Mouse (Mus musculus) forebrain, embryonic 15.5 days (tissue): ENCODE results near the gene C77080. TPM values are rescaled to one million over a fixed set of nuclear protein-coding genes. Genes with fewer than 3 reads are reported as not detected.

ENCODE experiments used
- ATAC-seq: fragments of 200-750 bp; cut with Nextera tagmentation; replicated peaks from 2 replicates; pipeline ENCODE4 v1.8.0; 2017; ENCODE audit warnings: mild to moderate bottlenecking, moderate TSS enrichment, moderate library complexity
- H3K27ac ChIP-seq: fragments of 300-500 bp; sonication (generic); replicated peaks from 2 replicates; pipeline ENCODE4 v1.5.1; 2015; ENCODE audit warnings: mild to moderate bottlenecking, inconsistent platforms
- H3K27me3 ChIP-seq: fragments of 300-500 bp; sonication (generic); 2 replicates; pipeline ENCODE4 v1.6.1; 2015; ENCODE audit warnings: inconsistent platforms
- H3K36me3 ChIP-seq: fragments of 300-500 bp; sonication (generic); 2 replicates; pipeline ENCODE4 v1.6.1; 2015; ENCODE audit warnings: mild to moderate bottlenecking, inconsistent platforms
- H3K4me1 ChIP-seq: fragments of 300-500 bp; sonication (generic); 2 replicates; pipeline ENCODE4 v1.6.1; 2015; ENCODE audit warnings: inconsistent platforms
- H3K4me2 ChIP-seq: fragments of 300-500 bp; sonication (generic); replicated peaks from 2 replicates; pipeline ENCODE4 v1.6.1; 2015; ENCODE audit warnings: mild to moderate bottlenecking, inconsistent platforms
- H3K4me3 ChIP-seq: fragments of 300-500 bp; sonication (generic); 2 replicates; pipeline ENCODE4 v1.5.1; 2015; ENCODE audit warnings: mild to moderate bottlenecking, inconsistent platforms
- H3K9ac ChIP-seq: fragments of 300-500 bp; sonication (generic); replicated peaks from 2 replicates; pipeline ENCODE4 v1.6.1; 2015; ENCODE audit warnings: mild to moderate bottlenecking, inconsistent platforms
- H3K9me3 ChIP-seq: fragments of 300-500 bp; sonication (generic); 2 replicates; pipeline ENCODE4 v1.6.1; 2016; ENCODE audit warnings: inconsistent platforms
- WGBS: fragments of 180-500 bp; shearing (Covaris S2); methylation state at CpG from one replicate; pipeline ENCODE4 v1.1.7; 2015; ENCODE audit warnings: mixed read lengths; 5-methylcytosine and 5-hydroxymethylcytosine counted together
- polyA plus RNA-seq: library from polyadenylated mRNA; unstranded; fragments of >200 nt; fragmentation: Nextera tagmentation; extraction: Ambion mirVana; gene quantifications from 2 replicates; pipeline ENCODE4 v1.2.1, GENCODE M21; 2015

C77080 gene
- polyA plus RNA-seq: 4.1 and 4.5 TPM in 2 replicates

- ATAC-seq: no peak
- Histone ChIP-seq H3K4me1 (peaks cover 10% of the 10 kb centered on the region), H3K9me3 (no peaks in the 10 kb centered on the region), H3K4me3 (no peak within 1 kb of the TSS), H3K36me3 (no peaks in the 10 kb centered on the region), H3K9ac (no peak within 1 kb of the TSS), H3K27ac (no peak within 1 kb of the TSS), H3K4me2 (no peak within 1 kb of the TSS), H3K27me3 (no peaks in the 10 kb centered on the region)
- 4% methylated on average over 2 of the region's 4 CpGs for WGBS
Measured at GRCm38 (mm10) chr4:129261196-129261595, at the start of gene C77080. TSS of gene C77080 (minus strand) at chr4:129261404.

DNA sequence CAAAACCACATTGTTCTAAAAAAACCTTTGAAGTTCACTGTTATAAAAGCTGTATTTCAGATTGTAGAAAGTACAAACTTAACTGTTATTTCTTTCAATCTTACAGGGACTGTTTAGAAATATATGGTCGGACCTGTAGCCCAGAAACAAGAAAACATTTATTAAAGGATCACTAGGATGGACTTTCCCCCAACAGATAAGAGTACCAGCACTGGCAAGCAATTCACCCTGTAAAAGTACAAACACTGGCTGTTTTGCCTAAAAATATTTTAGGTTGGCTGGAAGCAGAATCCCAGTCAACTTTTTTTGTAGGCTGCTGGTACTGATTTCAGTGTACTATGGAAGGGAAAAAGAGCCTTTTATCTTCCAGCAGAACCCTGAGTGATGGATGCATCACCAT lies 46.7 kb upstream of the C77080 start:
- Histone ChIP-seq H3K4me1 (no peaks in the 10 kb centered on the region), H3K27ac (no peak overlapping the region), H3K9me3 (no peaks in the 10 kb centered on the region), H3K36me3 (peaks cover 60% of the 10 kb centered on the region), H3K4me2 (no peak overlapping the region), H3K27me3 (no peaks in the 10 kb centered on the region), H3K9ac (no peak overlapping the region), H3K4me3 (no peak overlapping the region)
- WGBS: 98% methylated on average over 1 of the region's 1 CpGs
- no peak for ATAC-seq

DNA sequence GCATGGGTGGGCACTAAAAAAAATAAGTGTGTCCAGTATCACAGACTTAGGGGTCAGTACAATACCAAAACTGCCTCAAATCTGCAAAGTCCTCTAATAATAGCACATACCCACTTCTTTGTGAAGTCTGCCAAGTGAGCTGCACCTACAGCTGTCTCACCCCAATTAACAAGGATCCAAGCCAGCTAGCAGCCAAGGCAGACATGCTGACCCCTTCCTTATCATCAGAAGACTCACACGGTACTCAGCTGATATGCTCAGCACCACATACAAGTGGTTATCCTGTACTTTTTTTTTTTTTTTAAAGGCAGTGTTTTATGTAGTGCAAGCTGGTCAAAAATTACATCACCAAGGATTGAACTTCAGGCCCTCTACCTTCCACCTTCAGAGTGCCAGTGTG lies 43.1 kb upstream of the C77080 start:
- WGBS: 63% methylated on average over 1 of the region's 1 CpGs
- no peak overlapping the region for H3K4me2 ChIP-seq
- no peak overlapping the region for H3K4me3 ChIP-seq
- no peak overlapping the region for H3K27ac ChIP-seq
- peaks cover 33% of the 10 kb centered on the region for H3K36me3 ChIP-seq
- H3K9ac ChIP-seq: no peak overlapping the region
- no peak for ATAC-seq
- H3K9me3 ChIP-seq: no peaks in the 10 kb centered on the region
- H3K4me1 ChIP-seq: no peaks in the 10 kb centered on the region
- H3K27me3 ChIP-seq: no peaks in the 10 kb centered on the region

DNA sequence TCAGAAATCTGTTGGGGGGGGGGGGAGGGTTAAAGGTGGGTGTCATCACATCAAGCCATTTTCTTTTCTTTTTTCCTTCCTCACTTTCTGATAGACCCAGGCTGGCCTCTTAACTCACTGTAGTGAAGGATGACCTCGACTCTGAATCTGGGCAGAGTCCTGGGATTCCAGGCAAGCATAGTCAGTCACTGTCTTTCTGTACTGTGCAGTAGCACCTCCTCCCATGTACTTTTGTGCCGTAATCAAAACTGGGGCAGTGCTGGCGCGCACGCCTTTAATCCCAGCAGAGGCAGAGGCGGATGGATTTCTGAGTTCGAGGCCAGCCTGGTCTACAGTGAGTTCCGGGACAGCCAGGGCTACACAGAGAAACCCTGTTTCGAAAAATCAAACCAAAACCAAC lies 42.6 kb upstream of the C77080 start:
- H3K27me3 ChIP-seq: no peaks in the 10 kb centered on the region
- no peak overlapping the region for H3K4me3 ChIP-seq
- H3K36me3 ChIP-seq: peaks cover 28% of the 10 kb centered on the region
- H3K9me3 ChIP-seq: no peaks in the 10 kb centered on the region
- H3K4me2 ChIP-seq: no peak overlapping the region
- H3K27ac ChIP-seq: no peak overlapping the region
- H3K4me1 ChIP-seq: peaks cover 4% of the 10 kb centered on the region; the same call in 1 of the 2 replicates
- 92% methylated on average over 9 of the region's 9 CpGs for WGBS
- no peak overlapping the region for H3K9ac ChIP-seq
- no peak for ATAC-seq

DNA sequence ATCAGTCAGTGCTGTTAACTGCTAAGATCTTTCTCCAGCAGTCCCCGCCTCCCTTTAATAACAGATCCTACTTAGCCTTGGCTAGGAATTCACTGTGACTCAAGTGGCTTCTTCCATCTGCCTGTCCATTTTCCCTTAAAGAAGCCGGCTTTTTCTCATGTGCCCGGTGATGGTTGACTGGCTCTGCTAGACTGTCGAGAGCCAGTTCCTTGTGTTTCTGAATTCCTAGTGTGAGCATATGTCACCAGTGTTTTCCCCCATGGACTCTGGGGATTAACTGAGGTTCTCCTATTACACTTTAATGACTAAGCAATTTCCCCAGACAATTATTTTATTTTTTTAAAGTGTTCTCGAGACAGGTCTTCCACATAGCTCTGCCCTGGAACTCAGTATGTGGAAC lies 42.2 kb upstream of the C77080 start:
- peaks cover 24% of the 10 kb centered on the region for H3K36me3 ChIP-seq
- H3K27me3 ChIP-seq: no peaks in the 10 kb centered on the region
- H3K9ac ChIP-seq: no peak overlapping the region
- no peaks in the 10 kb centered on the region for H3K9me3 ChIP-seq
- no peak overlapping the region for H3K27ac ChIP-seq
- ATAC-seq: no peak
- no peak overlapping the region for H3K4me2 ChIP-seq
- no peak overlapping the region for H3K4me3 ChIP-seq
- 77% methylated on average over 5 of the region's 5 CpGs for WGBS
- H3K4me1 ChIP-seq: peaks cover 8% of the 10 kb centered on the region

GRCm38 (mm10) chr4:129299121-129299520 lies 37.9 kb upstream of the C77080 start:
- Histone ChIP-seq H3K9me3 (no peaks in the 10 kb centered on the region), H3K27me3 (no peaks in the 10 kb centered on the region), H3K4me2 (no peak overlapping the region), H3K4me3 (no peak overlapping the region), H3K4me1 (peaks cover 10% of the 10 kb centered on the region), H3K9ac (no peak overlapping the region), H3K36me3 (no peaks in the 10 kb centered on the region), H3K27ac (no peak overlapping the region)
- no peak for ATAC-seq
- 33% methylated on average over 10 of the region's 10 CpGs for WGBS

- Histone ChIP-seq H3K9ac (no peak overlapping the region), H3K27me3 (no peaks in the 10 kb centered on the region), H3K27ac (no peak overlapping the region), H3K4me3 (no peak overlapping the region), H3K36me3 (no peaks in the 10 kb centered on the region), H3K4me1 (peaks cover 10% of the 10 kb centered on the region), H3K4me2 (no peak overlapping the region), H3K9me3 (no peaks in the 10 kb centered on the region)
- ATAC-seq: no peak
- 87% methylated on average over 4 of the region's 4 CpGs for WGBS
Measured at GRCm38 (mm10) chr4:129297724-129298123, 36.5 kb upstream of the C77080 start.

DNA sequence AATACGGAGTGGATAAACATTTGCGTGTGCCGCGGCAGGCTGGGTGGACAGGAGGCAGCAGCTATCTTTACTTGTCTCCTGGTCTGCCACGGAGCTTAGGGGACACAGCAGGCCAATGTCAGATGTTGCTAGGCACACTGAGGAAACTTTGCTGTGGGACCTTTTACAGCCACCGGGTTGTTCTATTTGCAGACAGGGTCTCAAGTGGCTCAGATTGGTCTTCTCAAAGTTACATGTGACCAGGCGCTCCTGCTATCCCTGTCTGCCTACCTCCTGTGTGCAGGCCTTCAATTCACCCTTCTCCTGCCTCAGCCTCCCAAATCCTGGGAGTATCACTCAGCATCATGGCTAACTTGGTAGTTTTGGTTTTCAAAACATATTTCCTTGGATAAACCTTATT lies 34.9 kb upstream of the C77080 start:
- H3K36me3 ChIP-seq: no peaks in the 10 kb centered on the region
- WGBS: 91% methylated on average over 7 of the region's 7 CpGs
- H3K9me3 ChIP-seq: no peaks in the 10 kb centered on the region
- peaks cover 10% of the 10 kb centered on the region for H3K4me1 ChIP-seq
- no peak overlapping the region for H3K4me2 ChIP-seq
- no peak overlapping the region for H3K9ac ChIP-seq
- no peak overlapping the region for H3K27ac ChIP-seq
- no peak for ATAC-seq
- H3K4me3 ChIP-seq: no peak overlapping the region
- H3K27me3 ChIP-seq: no peaks in the 10 kb centered on the region

- no peak for ATAC-seq
- Histone ChIP-seq H3K4me3 (no peak overlapping the region), H3K4me1 (peaks cover 10% of the 10 kb centered on the region), H3K9me3 (no peaks in the 10 kb centered on the region), H3K27me3 (no peaks in the 10 kb centered on the region), H3K4me2 (no peak overlapping the region), H3K36me3 (no peaks in the 10 kb centered on the region), H3K27ac (no peak overlapping the region), H3K9ac (no peak overlapping the region)
- 99% methylated on average over 2 of the region's 2 CpGs for WGBS
Measured at GRCm38 (mm10) chr4:129295188-129295587, 34.0 kb upstream of the C77080 start.

- no peaks in the 10 kb centered on the region for H3K36me3 ChIP-seq
- WGBS: 44% methylated on average over 16 of the region's 16 CpGs
- ATAC-seq: no peak
- no peak overlapping the region for H3K4me2 ChIP-seq
- peaks cover 5% of the 10 kb centered on the region for H3K4me1 ChIP-seq
- H3K4me3 ChIP-seq: no peak overlapping the region
- H3K27ac ChIP-seq: no peak overlapping the region
- no peaks in the 10 kb centered on the region for H3K27me3 ChIP-seq
- no peaks in the 10 kb centered on the region for H3K9me3 ChIP-seq
- no peak overlapping the region for H3K9ac ChIP-seq
Measured at GRCm38 (mm10) chr4:129293702-129294101, 32.5 kb upstream of the C77080 start.

DNA sequence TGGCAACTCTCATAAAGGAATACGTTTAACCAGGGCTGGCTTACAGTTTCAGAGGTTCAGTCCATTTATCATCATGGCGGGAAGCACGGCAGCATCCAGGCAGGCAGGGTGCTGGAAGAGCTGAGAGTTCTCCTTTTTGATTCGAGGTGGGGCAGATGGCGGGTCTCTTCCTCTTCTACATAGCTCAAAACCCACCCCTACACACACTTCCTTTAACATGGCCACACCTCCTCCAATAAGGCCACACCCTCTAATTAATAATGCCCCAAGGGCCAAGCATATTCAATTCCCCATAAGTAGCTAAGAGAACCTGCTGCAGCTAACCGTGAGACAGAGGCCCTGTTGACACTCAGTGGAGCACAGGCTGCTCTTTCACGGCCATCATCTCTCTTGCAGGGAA lies 31.6 kb upstream of the C77080 start:
- no peak for ATAC-seq
- no peaks in the 10 kb centered on the region for H3K27me3 ChIP-seq
- H3K9ac ChIP-seq: no peak overlapping the region
- no peaks in the 10 kb centered on the region for H3K36me3 ChIP-seq
- WGBS: 73% methylated on average over 7 of the region's 7 CpGs
- H3K4me1 ChIP-seq: no peaks in the 10 kb centered on the region
- no peak overlapping the region for H3K4me3 ChIP-seq
- no peaks in the 10 kb centered on the region for H3K9me3 ChIP-seq
- no peak overlapping the region for H3K27ac ChIP-seq
- H3K4me2 ChIP-seq: no peak overlapping the region

- no peaks in the 10 kb centered on the region for H3K27me3 ChIP-seq
- H3K9me3 ChIP-seq: no peaks in the 10 kb centered on the region
- no peak overlapping the region for H3K4me3 ChIP-seq
- no peak overlapping the region for H3K9ac ChIP-seq
- no peak for ATAC-seq
- H3K27ac ChIP-seq: no peak overlapping the region
- no peak overlapping the region for H3K4me2 ChIP-seq
- WGBS: 91% methylated on average over 8 of the region's 8 CpGs
- H3K4me1 ChIP-seq: peaks cover 17% of the 10 kb centered on the region
- H3K36me3 ChIP-seq: no peaks in the 10 kb centered on the region
Measured at GRCm38 (mm10) chr4:129289671-129290070, 28.5 kb upstream of the C77080 start.

DNA sequence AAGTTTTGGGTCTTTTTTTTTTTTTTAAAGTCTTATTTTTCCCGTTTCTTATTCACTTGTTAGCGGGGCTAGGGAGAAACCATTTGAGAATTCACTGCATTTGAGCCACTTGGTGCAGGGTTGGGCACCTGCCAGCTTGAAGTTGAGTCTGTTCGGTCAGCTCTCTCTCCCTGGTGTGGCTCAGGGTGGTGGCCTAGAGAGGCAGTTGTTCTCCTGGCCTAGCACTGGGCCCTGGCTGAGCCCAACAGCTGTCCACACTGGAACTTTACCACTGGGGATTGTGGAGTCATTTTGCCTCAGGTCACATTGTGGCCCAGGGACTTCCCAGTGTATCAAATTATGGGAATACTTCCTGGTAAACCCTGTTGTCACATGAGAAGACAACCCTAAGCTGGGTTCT lies 26.9 kb upstream of the C77080 start:
- Histone ChIP-seq H3K9me3 (no peaks in the 10 kb centered on the region), H3K27ac (no peak overlapping the region), H3K27me3 (no peaks in the 10 kb centered on the region), H3K36me3 (no peaks in the 10 kb centered on the region), H3K4me2 (peak overlapping the region; percentile 84; the same call in 1 of the 2 replicates), H3K4me3 (no peak overlapping the region), H3K4me1 (peaks cover 17% of the 10 kb centered on the region), H3K9ac (no peak overlapping the region)
- no peak for ATAC-seq
- 20% methylated on average over 3 of the region's 3 CpGs for WGBS
